Mouse (Mus musculus) intestine, embryonic 16.5 days (tissue): Measurements from ENCODE around the gene Nob1. TPM values are rescaled to one million over a fixed set of nuclear protein-coding genes. Genes with fewer than 3 reads are reported as not detected.

Source experiments
- ATAC-seq: fragments of 200-750 bp; cut with Nextera tagmentation; 2 replicates; pipeline ENCODE4 v1.8.0; 2017; ENCODE audit warnings: moderate TSS enrichment, moderate library complexity
- H3K27ac ChIP-seq: fragments of 300-500 bp; sonication (generic); 2 replicates; pipeline ENCODE4 v1.5.1; 2014; ENCODE audit warnings: mild to moderate bottlenecking, low read length
- H3K27me3 ChIP-seq: fragments of 300-500 bp; sonication (generic); replicated peaks from 2 replicates; pipeline ENCODE4 v1.6.1; 2014; ENCODE audit warnings: low read length, control low read depth, mixed read lengths; ENCODE audit not compliant: control insufficient read depth, insufficient read depth
- H3K36me3 ChIP-seq: fragments of 300-500 bp; sonication (generic); 2 replicates; pipeline ENCODE4 v1.6.1; 2014; ENCODE audit warnings: low read length, control low read depth; ENCODE audit not compliant: control insufficient read depth, insufficient read depth
- H3K4me1 ChIP-seq: fragments of 300-500 bp; sonication (generic); 2 replicates; pipeline ENCODE4 v1.6.1; 2014; ENCODE audit warnings: low read length, control low read depth, mixed read lengths; ENCODE audit not compliant: control insufficient read depth, insufficient read depth
- H3K4me2 ChIP-seq: fragments of 300-500 bp; sonication (generic); 2 replicates; pipeline ENCODE4 v1.6.1; 2014; ENCODE audit warnings: low read depth, low read length, control low read depth
- H3K4me3 ChIP-seq: fragments of 300-500 bp; sonication (generic); 2 replicates; pipeline ENCODE4 v1.5.1; 2014; ENCODE audit warnings: mild to moderate bottlenecking, low read length
- H3K9ac ChIP-seq: fragments of 300-500 bp; sonication (generic); 2 replicates; pipeline ENCODE4 v1.6.1; 2014; ENCODE audit warnings: low read depth, low read length
- H3K9me3 ChIP-seq: fragments of 300-500 bp; sonication (generic); 2 replicates; pipeline ENCODE4 v1.6.1; 2016; ENCODE audit warnings: low read length, control low read depth; ENCODE audit not compliant: control insufficient read depth
- WGBS: fragments of 180-500 bp; shearing (Covaris S2); extraction: QIAGEN DNeasy Blood & Tissue Kit; methylation state at CpG from one replicate; pipeline ENCODE4 v1.1.7; 2014; 5-methylcytosine and 5-hydroxymethylcytosine counted together
- polyA plus RNA-seq: library from polyadenylated mRNA; unstranded; fragments of >200 nt; fragmentation: Nextera tagmentation; extraction: Ambion mirVana; gene quantifications from 2 replicates; pipeline ENCODE4 v1.2.1, GENCODE M21; 2015

Gene Nob1
- polyA plus RNA-seq, 1 experiment from 2014 or later: 73.5 TPM

DNA sequence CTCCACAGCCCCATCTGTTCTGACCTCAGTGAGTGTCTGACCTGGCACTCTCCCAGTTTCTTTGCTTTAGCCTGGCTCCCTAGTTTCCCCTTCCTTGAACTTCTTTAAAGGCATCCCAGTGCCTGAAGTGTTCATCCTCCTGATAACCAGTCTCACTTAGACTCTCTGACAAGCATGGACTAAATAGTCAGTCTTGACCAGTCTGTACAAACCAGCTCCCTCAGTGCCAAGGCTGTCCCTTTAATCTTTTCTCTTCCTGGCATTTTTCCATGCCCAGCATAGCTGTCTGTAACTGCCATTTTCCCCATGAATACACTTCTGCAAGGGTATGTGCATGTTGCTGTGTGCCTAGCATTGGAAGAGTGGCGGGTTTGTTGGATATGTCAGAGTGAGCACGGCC lies 39.8 kb downstream of the Nob1 start:
- no peaks in the 10 kb centered on the region for H3K36me3 ChIP-seq
- no peak overlapping the region for H3K27ac ChIP-seq
- ATAC-seq: no peak
- H3K4me1 ChIP-seq: peaks cover 2% of the 10 kb centered on the region; the same call in 1 of the 2 replicates
- no peak overlapping the region for H3K9ac ChIP-seq
- no peak overlapping the region for H3K4me3 ChIP-seq
- H3K4me2 ChIP-seq: no peak overlapping the region
- H3K27me3 ChIP-seq: no peaks in the 10 kb centered on the region
- H3K9me3 ChIP-seq: no peaks in the 10 kb centered on the region
- 73% methylated on average over 2 of the region's 2 CpGs for WGBS

DNA sequence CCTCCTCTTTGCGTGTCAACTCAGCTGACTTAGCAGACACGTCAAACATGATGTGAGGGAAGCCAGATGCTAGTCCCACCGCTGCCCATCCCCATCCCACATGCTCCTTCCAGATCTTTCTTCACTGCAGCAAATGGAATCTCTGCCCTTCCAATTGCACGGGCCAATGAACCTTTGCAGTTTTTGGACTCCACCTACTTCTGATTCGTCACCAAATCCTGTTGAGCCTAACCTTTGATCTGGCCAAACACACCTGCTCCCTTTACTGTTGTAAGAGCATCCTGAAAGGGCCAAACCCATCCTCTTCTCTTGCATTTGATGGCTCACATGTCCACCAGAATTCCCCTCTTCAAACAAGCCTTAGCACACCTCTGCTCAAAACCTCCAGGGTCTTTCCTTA lies 40.2 kb downstream of the Nob1 start:
- H3K9ac ChIP-seq: no peak overlapping the region
- 45% methylated on average over 5 of the region's 5 CpGs for WGBS
- no peak for ATAC-seq
- no peaks in the 10 kb centered on the region for H3K36me3 ChIP-seq
- no peak overlapping the region for H3K4me3 ChIP-seq
- H3K4me2 ChIP-seq: no peak overlapping the region
- H3K27ac ChIP-seq: no peak overlapping the region
- H3K27me3 ChIP-seq: no peaks in the 10 kb centered on the region
- H3K9me3 ChIP-seq: no peaks in the 10 kb centered on the region
- peaks cover 2% of the 10 kb centered on the region; the same call in 1 of the 2 replicates for H3K4me1 ChIP-seq

DNA sequence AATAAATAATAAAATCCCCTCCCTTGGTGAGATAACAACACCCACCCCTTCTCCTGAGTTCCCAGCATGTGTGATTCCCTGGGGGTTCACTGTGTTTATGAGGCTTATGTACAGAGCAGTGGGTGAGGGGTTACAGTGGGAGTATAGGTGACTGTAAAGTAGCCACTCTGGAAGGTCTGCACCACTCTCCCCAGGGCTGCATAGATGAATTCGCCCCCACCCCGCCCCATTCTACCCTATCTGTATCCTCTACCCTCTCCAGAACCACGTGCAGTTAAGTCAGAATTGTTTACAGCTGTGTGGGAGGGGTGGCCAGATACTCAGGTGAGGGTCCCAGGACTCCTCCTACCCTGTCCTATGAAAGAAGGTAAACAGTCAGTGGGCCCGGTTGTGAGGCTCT lies 42.0 kb downstream of the Nob1 start:
- ATAC-seq: no peak; the same call in 1 of the 2 replicates
- 61% methylated on average over 4 of the region's 4 CpGs for WGBS
- no peaks in the 10 kb centered on the region for H3K9me3 ChIP-seq
- no peak overlapping the region for H3K27ac ChIP-seq
- peaks cover 2% of the 10 kb centered on the region; the same call in 1 of the 2 replicates for H3K4me1 ChIP-seq
- H3K36me3 ChIP-seq: 0 out of 2 replicates have a peak, but pooled peaks cover 3% of the 10 kb centered on the region
- H3K4me3 ChIP-seq: no peak overlapping the region
- H3K9ac ChIP-seq: no peak overlapping the region
- H3K27me3 ChIP-seq: no peaks in the 10 kb centered on the region
- H3K4me2 ChIP-seq: no peak overlapping the region

GRCm38 (mm10) chr8:107381666-107382065 lies 43.2 kb downstream of the Nob1 start:
- no peak overlapping the region for H3K4me3 ChIP-seq
- no peak for ATAC-seq
- WGBS: 92% methylated on average over 4 of the region's 4 CpGs

GRCm38 (mm10) chr8:107380734-107381133 lies 44.1 kb downstream of the Nob1 start:
- WGBS: 93% methylated on average over 8 of the region's 8 CpGs
- Histone ChIP-seq H3K27me3 (no peaks in the 10 kb centered on the region), H3K36me3 (0 out of 2 replicates have a peak, but pooled peaks cover 3% of the 10 kb centered on the region), H3K4me2 (no peak overlapping the region), H3K4me1 (peaks cover 2% of the 10 kb centered on the region; the same call in 1 of the 2 replicates), H3K9ac (no peak overlapping the region), H3K4me3 (no peak overlapping the region), H3K9me3 (no peaks in the 10 kb centered on the region), H3K27ac (no peak overlapping the region)
- ATAC-seq: no peak

More at GRCm38 (mm10) chr8:107381666-107382065, 43.2 kb downstream of the Nob1 start:
- H3K4me2 ChIP-seq: no peak overlapping the region
- 0 out of 2 replicates have a peak, but pooled peaks cover 3% of the 10 kb centered on the region for H3K36me3 ChIP-seq
- peaks cover 2% of the 10 kb centered on the region; the same call in 1 of the 2 replicates for H3K4me1 ChIP-seq
- H3K27me3 ChIP-seq: no peaks in the 10 kb centered on the region
- H3K9ac ChIP-seq: no peak overlapping the region
- no peaks in the 10 kb centered on the region for H3K9me3 ChIP-seq
- no peak overlapping the region for H3K27ac ChIP-seq

DNA sequence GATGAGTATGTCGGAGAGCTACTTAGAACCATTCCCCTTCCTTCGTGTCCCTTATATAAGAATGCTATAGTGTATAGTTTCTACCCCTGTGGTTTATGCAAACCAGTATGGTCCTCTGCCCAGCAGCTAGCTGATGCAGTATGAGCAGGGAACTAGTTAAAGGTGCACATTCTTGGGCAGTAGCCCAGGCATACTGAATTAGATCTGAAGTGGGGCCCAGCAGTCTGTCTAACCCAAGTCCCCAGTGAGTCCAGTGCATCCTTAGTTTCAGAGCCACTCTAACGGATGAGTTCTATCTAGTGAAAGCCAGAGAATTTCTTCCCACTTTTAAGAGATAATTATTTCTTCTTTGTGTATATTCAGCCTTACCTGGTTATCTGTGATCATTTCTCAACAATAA lies 47.5 kb downstream of the Nob1 start:
- Histone ChIP-seq H3K27me3 (no peaks in the 10 kb centered on the region), H3K36me3 (0 out of 2 replicates have a peak, but pooled peaks cover 3% of the 10 kb centered on the region), H3K4me2 (no peak overlapping the region), H3K27ac (no peak overlapping the region), H3K4me3 (no peak overlapping the region), H3K9ac (no peak overlapping the region), H3K4me1 (no peaks in the 10 kb centered on the region), H3K9me3 (no peaks in the 10 kb centered on the region)
- ATAC-seq: no peak
- 91% methylated on average over 3 of the region's 3 CpGs for WGBS

- no peak overlapping the region for H3K9ac ChIP-seq
- no peak for ATAC-seq
- H3K36me3 ChIP-seq: peaks cover 11% of the 10 kb centered on the region; the same call in 1 of the 2 replicates
- WGBS: 77% methylated on average over 4 of the region's 4 CpGs
- H3K9me3 ChIP-seq: no peaks in the 10 kb centered on the region
- no peak overlapping the region for H3K4me2 ChIP-seq
- H3K4me1 ChIP-seq: no peaks in the 10 kb centered on the region
- no peak overlapping the region for H3K4me3 ChIP-seq
- no peaks in the 10 kb centered on the region for H3K27me3 ChIP-seq
- H3K27ac ChIP-seq: no peak overlapping the region
These were observed 54.5 kb downstream of the Nob1 start for GRCm38 (mm10) chr8:107370311-107370710.

Other genes starting within 250 kb of the Nob1 start
- gene Nfat5, start 131.6 kb downstream of the Nob1 start, polyA plus RNA-seq: 5.4 and 5.9 TPM in 2 replicates
- gene Nqo1, start 21.8 kb downstream of the Nob1 start, polyA plus RNA-seq: 17.1 and 17.5 TPM in 2 replicates
- gene Wwp2, start 11.3 kb upstream of the Nob1 start, polyA plus RNA-seq: 41.6 and 42.0 TPM in 2 replicates
- 195 and 219 TPM in 2 replicates for gene Psmd7, start 163.4 kb upstream of the Nob1 start, polyA plus RNA-seq